Mouse (Mus musculus): ENCODE data around the gene Icam4. TPM values are rescaled to one million over a fixed set of nuclear protein-coding genes. Genes with fewer than 3 reads are reported as not detected.
"Not testable (repeated sequence)": the region's sequence is repeated elsewhere in the genome, so short reads cannot be mapped to it uniquely, and the experiment has no call there.

The Icam4 gene
- polyA plus RNA-seq, 1 experiment from 2014 or later = 8.6 TPM

DNA sequence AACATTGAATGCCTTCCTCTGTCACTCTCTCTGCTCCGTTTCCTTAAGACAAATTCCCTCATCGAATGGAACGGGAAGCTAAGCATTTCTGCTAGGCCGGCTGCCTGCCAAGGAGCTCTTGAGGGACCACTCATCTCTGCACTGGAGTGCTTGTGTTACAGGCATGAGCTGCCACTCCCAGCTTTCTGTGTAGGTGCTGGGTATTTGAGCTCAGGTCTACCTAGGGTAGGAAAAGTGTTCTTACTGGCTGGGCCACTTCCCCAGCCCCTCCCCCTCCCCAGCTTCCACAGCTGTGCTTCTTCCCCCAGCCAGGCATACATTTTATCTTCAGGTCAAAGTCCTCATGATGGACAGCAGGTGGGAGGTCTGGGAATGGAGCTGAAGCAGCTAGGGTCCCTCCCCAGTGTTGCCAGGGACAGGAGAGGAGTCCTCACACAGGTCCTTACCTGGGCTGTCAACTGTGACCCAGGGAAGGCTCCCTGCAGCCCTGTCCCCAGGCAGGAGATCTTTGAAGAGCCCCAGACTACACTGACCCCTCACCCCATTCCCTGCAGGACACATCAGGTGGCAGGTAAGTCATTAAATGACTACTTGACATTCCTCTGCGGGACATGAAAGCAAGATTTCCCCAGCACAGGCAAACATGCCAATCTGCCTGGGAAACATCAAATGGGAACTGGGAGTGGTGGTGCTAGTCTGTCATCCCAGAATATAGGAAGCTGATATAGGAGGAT, 35.8 kb upstream of the Icam4 start:
- no peaks in the 10 kb centered on the region for H3K36me3 ChIP-seq (ENCODE audit: control insufficient read depth, insufficient read depth, low read length)
- ATAC-seq (ENCODE audit: insufficient read depth, low FRiP score) = peak; percentile 81
- H3K4me3 ChIP-seq (replicated peaks; ENCODE audit: low read length) = no peak overlapping the region
- peaks cover 10% of the 10 kb centered on the region for H3K4me1 ChIP-seq (ENCODE audit: control insufficient read depth, insufficient read depth, low read length)
- no peak overlapping the region for H3K4me2 ChIP-seq (ENCODE audit: low read depth, low read length)
- no peaks in the 10 kb centered on the region for H3K27me3 ChIP-seq (ENCODE audit: control insufficient read depth, insufficient read depth, low read length)
- no peaks in the 10 kb centered on the region for H3K9me3 ChIP-seq (replicated peaks; ENCODE audit: control insufficient read depth, low read length)
- WGBS = 35% methylated on average over 5 of the region's 5 CpGs
- H3K9ac ChIP-seq (ENCODE audit: low read length) = no peak overlapping the region
- H3K27ac ChIP-seq (ENCODE audit: low read length) = no peak overlapping the region

DNA sequence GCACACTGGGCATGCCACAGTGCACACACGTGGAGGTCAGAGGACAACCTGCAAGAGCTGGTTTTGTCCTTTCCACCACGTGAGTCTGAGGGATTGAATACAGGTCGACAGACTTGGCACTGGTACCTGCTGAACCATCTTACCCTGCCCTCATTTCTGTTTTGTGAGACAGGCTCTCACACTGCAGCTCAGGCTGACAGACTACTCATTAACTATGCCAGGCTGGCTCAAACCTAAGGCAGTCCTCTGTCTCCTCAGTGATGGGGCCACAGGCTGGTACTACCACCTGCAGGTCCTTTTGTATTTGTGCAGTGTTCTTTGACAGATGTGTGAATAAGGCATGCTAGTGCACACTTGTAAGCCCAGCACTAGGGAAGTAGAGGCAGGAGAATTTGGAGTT, 34.1 kb upstream of the Icam4 start:
- no peak for ATAC-seq (ENCODE audit: insufficient read depth, low FRiP score)
- WGBS = 71% methylated on average over 3 of the region's 3 CpGs
- H3K27ac ChIP-seq (ENCODE audit: low read length) = no peak overlapping the region

DNA sequence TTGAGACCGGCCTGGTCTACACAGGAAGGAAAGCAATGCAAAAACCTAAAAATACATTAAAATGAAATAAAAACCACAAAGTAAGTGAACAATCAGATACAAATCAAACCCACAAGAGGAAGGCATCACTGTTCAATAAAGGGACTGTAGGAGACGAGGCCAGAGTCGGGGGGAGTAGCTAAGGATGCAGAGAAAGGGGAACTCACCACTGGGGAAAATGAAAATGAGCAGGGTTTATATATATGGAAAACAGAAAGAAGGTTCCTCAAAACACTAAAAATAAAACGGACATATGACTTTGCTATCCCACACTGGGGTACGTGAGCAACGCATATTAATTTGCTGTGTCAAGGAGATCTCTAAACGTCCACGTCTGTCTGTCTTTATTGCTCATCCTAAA, 32.1 kb upstream of the Icam4 start:
- 85% methylated on average over 8 of the region's 8 CpGs for WGBS
- no peak overlapping the region for H3K4me3 ChIP-seq (replicated peaks; ENCODE audit: low read length)
- no peaks in the 10 kb centered on the region for H3K36me3 ChIP-seq (ENCODE audit: control insufficient read depth, insufficient read depth, low read length)
- no peaks in the 10 kb centered on the region for H3K27me3 ChIP-seq (ENCODE audit: control insufficient read depth, insufficient read depth, low read length)
- H3K9ac ChIP-seq (ENCODE audit: low read length) = no peak overlapping the region
- ATAC-seq (ENCODE audit: insufficient read depth, low FRiP score) = no peak
- H3K27ac ChIP-seq (ENCODE audit: low read length) = no peak overlapping the region
- peaks cover 7% of the 10 kb centered on the region for H3K4me1 ChIP-seq (ENCODE audit: control insufficient read depth, insufficient read depth, low read length)
- H3K9me3 ChIP-seq (replicated peaks; ENCODE audit: control insufficient read depth, low read length) = no peaks in the 10 kb centered on the region
- no peak overlapping the region for H3K4me2 ChIP-seq (ENCODE audit: low read depth, low read length)

More for the DNA sequence above, 34.1 kb upstream of the Icam4 start:
- H3K9me3 ChIP-seq (replicated peaks; ENCODE audit: control insufficient read depth, low read length) = no peaks in the 10 kb centered on the region
- no peak overlapping the region for H3K4me3 ChIP-seq (replicated peaks; ENCODE audit: low read length)
- H3K9ac ChIP-seq (ENCODE audit: low read length) = no peak overlapping the region
- H3K4me2 ChIP-seq (ENCODE audit: low read depth, low read length) = no peak overlapping the region
- peaks cover 10% of the 10 kb centered on the region for H3K4me1 ChIP-seq (ENCODE audit: control insufficient read depth, insufficient read depth, low read length)
- no peaks in the 10 kb centered on the region for H3K36me3 ChIP-seq (ENCODE audit: control insufficient read depth, insufficient read depth, low read length)
- H3K27me3 ChIP-seq (ENCODE audit: control insufficient read depth, insufficient read depth, low read length) = no peaks in the 10 kb centered on the region

DNA sequence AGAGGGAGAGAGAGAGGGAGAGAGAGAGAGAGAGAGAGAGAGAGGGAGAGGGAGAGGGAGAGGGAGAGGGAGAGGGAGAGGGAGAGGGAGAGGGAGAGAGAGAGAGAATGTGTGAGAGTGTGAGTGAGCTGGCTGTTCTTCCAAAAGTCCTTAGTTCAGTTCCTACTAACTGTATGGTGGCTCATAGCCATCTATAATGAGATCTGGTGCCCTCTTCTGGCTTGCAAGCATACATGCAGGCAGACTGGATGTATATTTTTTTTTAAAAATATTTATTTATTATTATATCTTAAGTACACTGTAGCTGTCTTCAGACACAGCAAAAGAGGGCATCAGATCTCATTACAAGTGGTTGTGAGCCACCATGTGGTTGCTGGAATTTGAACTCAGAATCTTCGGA, 30.8 kb upstream of the Icam4 start:
- H3K27me3 ChIP-seq (ENCODE audit: control insufficient read depth, insufficient read depth, low read length); H3K9me3 ChIP-seq (replicated peaks; ENCODE audit: control insufficient read depth, low read length); H3K36me3 ChIP-seq (ENCODE audit: control insufficient read depth, insufficient read depth, low read length); H3K27ac ChIP-seq (ENCODE audit: low read length); H3K4me3 ChIP-seq (replicated peaks; ENCODE audit: low read length); H3K9ac ChIP-seq (ENCODE audit: low read length); H3K4me2 ChIP-seq (ENCODE audit: low read depth, low read length); ATAC-seq (ENCODE audit: insufficient read depth, low FRiP score); H3K4me1 ChIP-seq (ENCODE audit: control insufficient read depth, insufficient read depth, low read length): not testable (repeated sequence)
- WGBS = 66% methylated on average over 1 of the region's 1 CpGs

DNA sequence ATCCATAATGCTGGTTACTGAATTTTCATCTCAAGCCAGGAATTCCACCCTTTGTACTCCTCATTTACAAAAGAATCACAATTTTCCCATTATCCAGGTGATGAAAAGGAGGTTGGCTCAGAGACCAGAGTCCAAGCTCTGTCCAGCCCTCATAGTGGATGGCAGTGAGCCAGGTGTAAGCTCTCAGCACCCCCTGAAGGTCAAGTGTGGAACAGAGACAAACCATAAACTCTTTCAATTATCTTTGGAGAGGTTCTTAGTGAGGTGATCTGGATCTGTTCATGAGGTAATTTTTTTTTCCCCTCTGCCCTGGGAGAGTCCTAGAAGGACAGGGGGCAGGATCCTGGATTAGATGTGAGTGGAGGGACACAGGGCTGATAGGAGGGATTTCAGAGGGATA, 28.4 kb upstream of the Icam4 start:
- no peak overlapping the region for H3K27ac ChIP-seq (ENCODE audit: low read length)
- no peaks in the 10 kb centered on the region for H3K27me3 ChIP-seq (ENCODE audit: control insufficient read depth, insufficient read depth, low read length)
- no peaks in the 10 kb centered on the region for H3K9me3 ChIP-seq (replicated peaks; ENCODE audit: control insufficient read depth, low read length)
- no peak for ATAC-seq (ENCODE audit: insufficient read depth, low FRiP score)
- H3K9ac ChIP-seq (ENCODE audit: low read length) = no peak overlapping the region; the same call in 1 of the 2 replicates
- H3K4me1 ChIP-seq (ENCODE audit: control insufficient read depth, insufficient read depth, low read length) = peaks cover 6% of the 10 kb centered on the region
- no peak overlapping the region for H3K4me2 ChIP-seq (ENCODE audit: low read depth, low read length)
- H3K36me3 ChIP-seq (ENCODE audit: control insufficient read depth, insufficient read depth, low read length) = no peaks in the 10 kb centered on the region
- H3K4me3 ChIP-seq (replicated peaks; ENCODE audit: low read length) = no peak overlapping the region

DNA sequence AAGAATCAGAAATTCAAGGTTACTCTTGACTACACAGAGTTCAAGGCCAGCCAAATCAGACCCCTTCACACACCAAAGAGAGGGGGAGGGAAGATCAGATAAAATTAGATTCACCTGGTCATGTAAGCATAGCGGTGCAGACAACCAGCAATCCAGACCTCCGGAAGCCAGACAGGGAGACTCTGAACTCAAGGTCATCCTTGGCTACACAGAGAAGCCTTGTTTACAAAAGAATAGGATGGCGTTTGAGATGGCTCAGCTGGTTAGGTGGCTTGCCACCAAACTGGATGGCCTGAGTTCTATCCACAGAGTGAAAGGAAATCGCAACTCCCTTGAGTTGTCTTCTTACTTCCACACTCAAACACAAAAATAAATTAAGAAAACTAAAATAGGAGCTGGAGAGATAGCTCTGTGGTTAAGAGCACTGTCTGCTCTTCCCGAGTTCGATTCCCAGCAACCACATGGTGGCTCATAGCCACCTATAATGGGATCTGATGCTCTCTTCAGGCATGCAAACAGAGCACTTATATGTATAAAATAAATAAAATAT, 27.4 kb upstream of the Icam4 start:
- Histone ChIP-seq H3K27me3 (ENCODE audit: control insufficient read depth, insufficient read depth, low read length) (no peaks in the 10 kb centered on the region), H3K9ac (ENCODE audit: low read length) (no peak overlapping the region; the same call in 1 of the 2 replicates), H3K36me3 (ENCODE audit: control insufficient read depth, insufficient read depth, low read length) (no peaks in the 10 kb centered on the region), H3K27ac (ENCODE audit: low read length) (no peak overlapping the region), H3K4me1 (ENCODE audit: control insufficient read depth, insufficient read depth, low read length) (peaks cover 6% of the 10 kb centered on the region), H3K4me3 (replicated peaks; ENCODE audit: low read length) (no peak overlapping the region), H3K9me3 (replicated peaks; ENCODE audit: control insufficient read depth, low read length) (no peaks in the 10 kb centered on the region), H3K4me2 (ENCODE audit: low read depth, low read length) (peak overlapping the region; percentile 78; the same call in 1 of the 2 replicates)
- WGBS = 43% methylated on average over 6 of the region's 6 CpGs
- no peak for ATAC-seq (ENCODE audit: insufficient read depth, low FRiP score)

DNA sequence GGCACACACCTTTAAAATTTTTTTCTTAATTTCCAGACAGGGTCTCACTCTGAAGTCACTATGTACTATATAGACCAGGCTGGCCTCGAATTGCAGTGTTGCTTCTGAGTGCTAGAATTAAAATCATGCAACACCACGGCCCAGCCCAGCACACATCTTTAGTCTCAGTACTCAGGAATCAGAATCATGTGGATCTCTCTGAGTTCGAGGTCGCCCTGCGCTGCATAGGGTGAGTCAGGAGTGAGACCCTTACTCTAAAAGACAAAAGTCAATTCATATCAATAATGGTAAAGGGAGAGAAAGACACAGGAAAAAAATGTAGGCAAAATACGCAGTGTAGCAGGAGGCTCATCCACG, 26.9 kb upstream of the Icam4 start:
- no peaks in the 10 kb centered on the region for H3K9me3 ChIP-seq (replicated peaks; ENCODE audit: control insufficient read depth, low read length)
- no peaks in the 10 kb centered on the region for H3K27me3 ChIP-seq (ENCODE audit: control insufficient read depth, insufficient read depth, low read length)
- H3K4me2 ChIP-seq (ENCODE audit: low read depth, low read length) = peak overlapping the region; percentile 78
- H3K36me3 ChIP-seq (ENCODE audit: control insufficient read depth, insufficient read depth, low read length) = peaks cover 1% of the 10 kb centered on the region
- H3K9ac ChIP-seq (ENCODE audit: low read length) = peak overlapping the region; percentile 92
- WGBS = 7% methylated on average over 7 of the region's 7 CpGs
- peak; percentile 19 for ATAC-seq (ENCODE audit: insufficient read depth, low FRiP score)
- H3K4me1 ChIP-seq (ENCODE audit: control insufficient read depth, insufficient read depth, low read length) = peaks cover 6% of the 10 kb centered on the region
- H3K27ac ChIP-seq (ENCODE audit: low read length) = peak overlapping the region; percentile 79
- peak overlapping the region; percentile 97 for H3K4me3 ChIP-seq (replicated peaks; ENCODE audit: low read length)

DNA sequence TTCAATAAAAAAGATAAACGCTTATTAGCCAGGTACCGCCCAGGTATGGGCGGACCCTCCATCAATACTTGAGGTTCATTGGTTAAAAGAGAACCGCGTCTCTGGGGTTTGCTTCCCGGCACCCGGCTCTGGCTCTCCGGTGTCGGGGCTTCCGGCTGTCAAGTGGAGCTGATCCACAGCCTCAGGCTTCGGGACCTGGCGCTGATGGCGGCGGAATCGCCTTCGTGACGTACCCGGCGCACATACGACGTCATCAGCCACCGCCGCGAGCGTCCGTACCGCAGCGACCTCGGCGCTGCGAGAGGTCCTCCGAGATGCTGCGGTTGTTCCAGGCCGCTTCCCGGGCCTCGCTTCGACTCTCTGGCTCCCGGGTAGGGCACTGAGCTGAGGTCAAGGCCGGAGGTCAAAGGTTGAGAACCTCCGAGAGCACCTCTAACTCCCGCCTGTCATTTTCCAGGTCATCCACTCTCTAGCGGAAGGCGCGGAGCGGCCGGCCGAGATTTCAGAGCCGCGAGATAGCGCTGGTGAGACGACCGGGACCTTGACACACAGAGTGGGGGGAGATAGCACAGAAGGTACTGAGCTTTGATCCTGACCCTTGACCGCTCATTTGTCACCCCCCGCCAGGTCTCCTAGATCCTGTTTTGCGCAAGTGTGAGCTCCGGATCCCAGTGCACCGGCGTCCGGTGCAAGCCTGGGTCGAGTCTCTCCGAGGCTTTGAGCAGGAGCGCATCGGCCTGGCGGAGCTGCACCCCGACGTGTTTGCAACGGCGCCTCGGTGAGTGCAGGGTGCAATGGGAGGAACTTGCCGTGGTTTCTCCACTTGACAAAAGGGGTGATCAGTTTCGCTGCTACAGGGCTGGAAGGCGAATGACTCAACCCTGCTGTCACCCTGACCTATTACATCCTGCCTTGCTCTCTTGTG, 26.3 kb upstream of the Icam4 start, which contains the start of gene Mrpl4:
TSS of gene Mrpl4 (plus strand) at position 112 of the 925 bp plus-strand sequence.
- peaks cover 6% of the 10 kb centered on the region for H3K4me1 ChIP-seq (ENCODE audit: control insufficient read depth, insufficient read depth, low read length)
- ATAC-seq (ENCODE audit: insufficient read depth, low FRiP score) = peak; percentile 81
- H3K27me3 ChIP-seq (ENCODE audit: control insufficient read depth, insufficient read depth, low read length) = no peaks in the 10 kb centered on the region
- H3K4me2 ChIP-seq (ENCODE audit: low read depth, low read length) = peak within 1 kb of the TSS; percentile 78
- H3K9ac ChIP-seq (ENCODE audit: low read length) = peak within 1 kb of the TSS; percentile 92
- H3K9me3 ChIP-seq (replicated peaks; ENCODE audit: control insufficient read depth, low read length) = no peaks in the 10 kb centered on the region
- H3K36me3 ChIP-seq (ENCODE audit: control insufficient read depth, insufficient read depth, low read length) = peaks cover 5% of the 10 kb centered on the region
- peak within 1 kb of the TSS; percentile 79 for H3K27ac ChIP-seq (ENCODE audit: low read length)
- peak within 1 kb of the TSS; percentile 97 for H3K4me3 ChIP-seq (replicated peaks; ENCODE audit: low read length)
- under 1% methylated on average over 72 of the region's 72 CpGs for WGBS
